Comparison of ENCODE assay signal across 11 mouse cellular contexts in genomic region chr13:30972102-30972501, GRCm38 (mm10). TPM values are rescaled to one million over a fixed set of nuclear protein-coding genes. Genes with fewer than 3 reads are reported as not detected.
DNase-seq lines count a peak whose midpoint lies in the region; ATAC-seq and TF ChIP-seq lines count a peak whose summit lies in the region.
"Had no signal": no experiment of that assay in that cellular context is flagged by ENCODE, and none has a peak within 500 bp of the region (broad histone marks: within the 10 kb centered on the region; RNA-seq: fewer than 3 reads in every experiment).

No protein-coding gene starts in this region.

- H3K36me3 ChIP-seq in MEL (ENCODE audit: control insufficient read depth in 1 of 2, insufficient read depth in 2 of 2, low read length in 2 of 2) = peaks cover 0 to 25% of the 10 kb centered on the region in 2 experiments; a peak in 2 of 4 replicates
- H3K36me3 ChIP-seq: lung, embryonic 15.5 days had no signal

- peaks cover 29% of the 10 kb centered on the region for H3K79me2 ChIP-seq in MEL (ENCODE audit: control insufficient read depth, insufficient read depth, low read length, poor library complexity)

- peak in 1 of 2 experiments; percentile 49; a peak in 2 of 4 replicates for TF ChIP-seq POLR2A in MEL (IDR thresholded peaks at IDR 0.05; ENCODE audit: control insufficient read depth in 1 of 2, insufficient read depth in 1 of 2, low read depth in 1 of 2, low read length in 2 of 2, poor library complexity in 1 of 2)

- peak; percentile 84 for DNase-seq in CD4-positive helper T cell, adult 2 months (ENCODE audit: low read depth, low spot score)
- DNase-seq in MEL (ENCODE audit: low read depth, low spot score) = peak; percentile 92
- peak; percentile 84 for DNase-seq in naive thymus-derived CD4-positive, alpha-beta T cell, adult 2 months (ENCODE audit: low read depth)
- DNase-seq in ovary, postnatal 14 days (ENCODE audit: low spot score) = no peak
- DNase-seq in adrenal gland, postnatal 10 days = no peak
- no peak for DNase-seq in urinary bladder, postnatal 14 days (ENCODE audit: low spot score)
- DNase-seq in right cerebral cortex, adult 2 months (ENCODE audit: low spot score in 2 of 2) = no peak
- DNase-seq: kidney, postnatal 14 days had no signal

- no peak for TF ChIP-seq RAD21 in MEL (IDR thresholded peaks at IDR 0.05; ENCODE audit: low read depth, low read length)

- peak overlapping the region; percentile 82 for H3K27ac ChIP-seq in MEL (ENCODE audit: control insufficient read depth, low read depth, low read length)
- H3K27ac ChIP-seq: lung, embryonic 15.5 days had no signal

- peak overlapping the region; percentile 32 to 87; a peak in 3 of 4 replicates for H3K4me3 ChIP-seq in MEL (ENCODE audit: control insufficient read depth in 1 of 2, insufficient read depth in 1 of 2, low read depth in 2 of 2, low read length in 2 of 2)
- H3K4me3 ChIP-seq: lung, embryonic 15.5 days had no signal

- peak; percentile 87 for ATAC-seq in inflammation-experienced regulatory T-cells, adult 6 months

- H3K27me3 ChIP-seq in MEL (ENCODE audit: control insufficient read depth in 1 of 2, insufficient read depth in 2 of 2, low read length in 2 of 2) = no peaks in the 10 kb centered on the region
- H3K27me3 ChIP-seq: lung, embryonic 15.5 days had no signal

- no peaks in the 10 kb centered on the region for H3K9me3 ChIP-seq in MEL (replicated peaks; ENCODE audit: insufficient read depth, low read length)
- H3K9me3 ChIP-seq: lung, embryonic 15.5 days had no signal

- TF ChIP-seq CTCF in MEL (IDR thresholded peaks at IDR 0.05 in 2 of 3, conservative IDR thresholded peaks at IDR 0.05 in 1 of 3; ENCODE audit: control insufficient read depth in 1 of 3, insufficient read depth in 1 of 3, low read depth in 2 of 3, low read length in 3 of 3, poor library complexity in 1 of 3, severe bottlenecking in 1 of 3) = peak in 2 of 3 experiments; percentile 17 to 28; a peak in 3 of 6 replicates

- peaks cover 10 to 19% of the 10 kb centered on the region in 2 experiments for H3K4me1 ChIP-seq in MEL (ENCODE audit: control insufficient read depth in 1 of 2, insufficient read depth in 2 of 2, low read length in 2 of 2)

- H3K9ac ChIP-seq in MEL (ENCODE audit: control insufficient read depth, low read depth, low read length, poor library complexity, severe bottlenecking) = peak overlapping the region; percentile 47
- H3K9ac ChIP-seq: lung, embryonic 15.5 days had no signal

- TF ChIP-seq EP300 in MEL (IDR thresholded peaks at IDR 0.05; ENCODE audit: low read depth in 1 of 2, low read length in 2 of 2) = peak; percentile 38 to 47; a peak in 2 of 4 replicates

TF ChIP-seq in MEL, 35 proteins besides CTCF, POLR2A, EP300 and RAD21:
- TF ChIP-seq TBP (IDR thresholded peaks at IDR 0.05; ENCODE audit: low read depth, low read length) = peak; percentile 71; the same call in 1 of the 2 replicates
- no peak for TF ChIP-seq ZNF384 (IDR thresholded peaks at IDR 0.05; ENCODE audit: low read depth, low read length)
- TF ChIP-seq ETS1 (IDR thresholded peaks at IDR 0.05; ENCODE audit: low read depth, low read length) = peak; percentile 60
- TF ChIP-seq POLR2AphosphoS2 (IDR thresholded peaks at IDR 0.05; ENCODE audit: low read length) = no peak
- TF ChIP-seq MXI1 (IDR thresholded peaks at IDR 0.05; ENCODE audit: low read depth, low read length) = peak; percentile 63; the same call in 1 of the 2 replicates
- TF ChIP-seq ELF1 (IDR thresholded peaks at IDR 0.05; ENCODE audit: low read depth, low read length) = peak; percentile 63
- 0 out of 2 replicates have a peak, but pooled peaks have one; percentile 37 for TF ChIP-seq HCFC1 (IDR thresholded peaks at IDR 0.05; ENCODE audit: low read depth, low read length)
- no peak for TF ChIP-seq ZMIZ1 (IDR thresholded peaks at IDR 0.05; ENCODE audit: low read depth, low read length)
- no peak for TF ChIP-seq MAFK (IDR thresholded peaks at IDR 0.05; ENCODE audit: borderline replicate concordance, low read depth, low read length)
- no peak for TF ChIP-seq POLR2AphosphoS5 (IDR thresholded peaks at IDR 0.05; ENCODE audit: borderline replicate concordance, low read depth, low read length)
- peak; percentile 53; the same call in 1 of the 2 replicates for TF ChIP-seq SIN3A (IDR thresholded peaks at IDR 0.05; ENCODE audit: low read length)

RNA-seq across cellular contexts. Expression of gene Exoc2, which starts 1.8 kb away (rescaled TPM):
- 26.0 and 27.0 TPM in 2 replicates for total RNA-seq in MEL (2012; rRNA removed)
- 10 to 100 TPM in 1 of 2 experiments, not detected in 1; 22.1 TPM for polyA plus RNA-seq in MEL (2012; ENCODE audit: insufficient read depth in 1 of 2, insufficient read length in 2 of 2, low read depth in 1 of 2, low replicate concordance in 2 of 2, missing spikeins in 1 of 2)
- 10 to 100 TPM; 67.2 to 77.9 (median 77.0) TPM for polyA plus RNA-seq in inflammation-experienced regulatory T-cells, adult 6 months (2017; shearing (Covaris generic))
- total RNA-seq in adrenal gland, postnatal 10 days (2021) = 10 to 100 TPM; 22.3 to 28.2 TPM

RNA-seq across cellular contexts. Expression of gene Gm5447, which starts 1.9 kb away (rescaled TPM):
- total RNA-seq in MEL (2012; rRNA removed) = not detected in 2 replicates
- not detected for polyA plus RNA-seq in MEL (2012; ENCODE audit: insufficient read depth in 1 of 2, insufficient read length in 2 of 2, low read depth in 1 of 2, low replicate concordance in 2 of 2, missing spikeins in 1 of 2)
- not detected for polyA plus RNA-seq in inflammation-experienced regulatory T-cells, adult 6 months (2017; shearing (Covaris generic))
- total RNA-seq in adrenal gland, postnatal 10 days (2021) = under 1 TPM in 1 of 2 experiments, not detected in 1; 0.15 TPM
- total RNA-seq: heart, adult 18-20 months had no signal

RNA-seq across cellular contexts. Expression of gene Hus1b, which starts 24.5 kb away (rescaled TPM):
- 0.19 and 0.26 TPM in 2 replicates for total RNA-seq in MEL (2012; rRNA removed)
- under 1 TPM in 1 of 2 experiments, not detected in 1; 0.08 TPM for polyA plus RNA-seq in MEL (2012; ENCODE audit: insufficient read depth in 1 of 2, insufficient read length in 2 of 2, low read depth in 1 of 2, low replicate concordance in 2 of 2, missing spikeins in 1 of 2)
- under 1 TPM in 2 of 3 experiments, not detected in 1; 0.86 to 0.91 TPM for polyA plus RNA-seq in inflammation-experienced regulatory T-cells, adult 6 months (2017; shearing (Covaris generic))
- total RNA-seq in adrenal gland, postnatal 10 days (2021) = under 1 TPM in 1 of 2 experiments, not detected in 1; 0.58 TPM
- polyA plus RNA-seq: lung, embryonic 15.5 days had no signal

Comparison
In these comparisons a context has a peak if more than half of its experiments do, and no peak if none do; other contexts are left out.
1. DNase-seq: peak in CD4-positive helper T cell, adult 2 months (single experiment), MEL (single experiment) and naive thymus-derived CD4-positive, alpha-beta T cell, adult 2 months (single experiment); none in ovary, postnatal 14 days (single experiment), adrenal gland, postnatal 10 days (single experiment), urinary bladder, postnatal 14 days (single experiment) and right cerebral cortex, adult 2 months (0 of 2).